Mouse (Mus musculus) bone marrow, adult 2 months (tissue): Measurements from ENCODE around the gene 9130213A22Rik. TPM values are rescaled to one million over a fixed set of nuclear protein-coding genes. Genes with fewer than 3 reads are reported as not detected.

Experiments
- H3K27ac ChIP-seq: fragments of 200-500 bp; 2 replicates; pipeline ENCODE4 v1.5.1; 2012; ENCODE audit warnings: low read depth, mild to moderate bottlenecking, control low read depth, inconsistent platforms, low read length; ENCODE audit not compliant: control insufficient read depth, poor library complexity, insufficient read depth
- H3K4me1 ChIP-seq: fragments of 200-500 bp; 2 replicates; pipeline ENCODE4 v1.6.1; 2011; ENCODE audit warnings: low read length; ENCODE audit not compliant: control insufficient read depth, insufficient read depth
- H3K4me3 ChIP-seq: fragments of 200-500 bp; replicated peaks from 2 replicates; pipeline ENCODE3; 2011; ENCODE audit warnings: mild to moderate bottlenecking, low read depth, low read length, control low read depth; ENCODE audit not compliant: control insufficient read depth
- CTCF ChIP-seq: fragments of 200-500 bp; IDR thresholded peaks from 2 replicates; pipeline ENCODE4 v1.5.1; 2011; ENCODE audit warnings: low read length, control low read depth; ENCODE audit not compliant: control insufficient read depth, insufficient read depth
- POLR2A ChIP-seq: fragments of 200-500 bp; IDR thresholded peaks from 2 replicates; pipeline ENCODE4 v1.6.1; 2011; ENCODE audit warnings: low read depth, mild to moderate bottlenecking, control low read depth, low read length, borderline replicate concordance; ENCODE audit not compliant: control insufficient read depth
- WGBS: fragments of 180-500 bp; shearing (Covaris S2); methylation state at CpG from one replicate; pipeline ENCODE4 v1.1.7; 2018; 5-methylcytosine and 5-hydroxymethylcytosine counted together
- polyA plus RNA-seq: library from polyadenylated mRNA; stranded (reverse); fragments of >200 nt; gene quantifications from 2 replicates; pipeline ENCODE4 v1.2.4, GENCODE M21; 2011; ENCODE audit warnings: low replicate concordance; ENCODE audit not compliant: missing spikeins, insufficient read depth, insufficient read length

9130213A22Rik gene
- polyA plus RNA-seq, 1 experiment: not detected

DNA sequence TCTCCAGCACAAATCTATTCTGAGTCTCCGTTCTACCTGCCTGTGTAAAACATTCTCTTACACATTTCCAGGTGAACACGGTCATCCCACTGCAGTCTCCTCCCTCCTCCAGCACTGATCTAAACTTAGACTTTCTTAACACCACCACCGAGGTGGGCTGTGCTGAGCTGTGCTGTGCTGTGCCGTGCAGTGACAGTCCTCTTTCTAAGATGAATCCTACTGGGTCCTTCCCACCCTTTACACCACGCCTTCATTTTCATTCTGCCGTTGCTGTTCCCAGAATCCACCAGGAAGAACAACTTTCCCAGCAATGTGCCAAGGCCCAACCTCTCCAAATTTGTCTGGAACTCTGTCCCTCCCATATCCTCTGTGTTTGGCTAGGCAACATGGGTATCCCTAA lies 36.0 kb downstream of the 9130213A22Rik start:
- TF ChIP-seq CTCF: no peak
- TF ChIP-seq POLR2A: no peak
- no peak overlapping the region for H3K27ac ChIP-seq
- H3K4me3 ChIP-seq: no peak overlapping the region
- peaks cover 3% of the 10 kb centered on the region; the same call in 1 of the 2 replicates for H3K4me1 ChIP-seq
- 80% methylated on average over 6 of the region's 6 CpGs for WGBS

DNA sequence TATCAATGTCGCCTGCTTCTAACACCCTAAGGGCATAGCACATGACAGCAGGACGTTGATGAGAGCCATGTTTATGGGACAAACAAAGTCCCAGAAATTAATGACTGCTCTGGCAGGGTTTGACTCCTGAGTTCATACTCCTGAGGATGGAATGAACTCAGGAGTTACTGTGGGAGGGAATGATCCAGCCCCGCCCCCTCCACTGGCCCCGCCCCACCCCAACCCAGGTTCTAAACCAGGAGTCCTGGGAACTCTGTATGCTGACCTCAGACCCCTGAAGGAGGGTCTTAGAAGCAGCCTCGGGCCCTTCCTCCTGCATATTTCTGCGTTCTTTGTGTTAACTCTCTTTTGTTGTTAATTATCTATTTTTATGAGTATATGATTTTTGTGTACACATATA lies 36.8 kb downstream of the 9130213A22Rik start:
- H3K27ac ChIP-seq: no peak overlapping the region
- WGBS: 70% methylated on average over 6 of the region's 6 CpGs
- H3K4me3 ChIP-seq: no peak overlapping the region
- peaks cover 3% of the 10 kb centered on the region; the same call in 1 of the 2 replicates for H3K4me1 ChIP-seq
- no peak for TF ChIP-seq POLR2A
- TF ChIP-seq CTCF: no peak

DNA sequence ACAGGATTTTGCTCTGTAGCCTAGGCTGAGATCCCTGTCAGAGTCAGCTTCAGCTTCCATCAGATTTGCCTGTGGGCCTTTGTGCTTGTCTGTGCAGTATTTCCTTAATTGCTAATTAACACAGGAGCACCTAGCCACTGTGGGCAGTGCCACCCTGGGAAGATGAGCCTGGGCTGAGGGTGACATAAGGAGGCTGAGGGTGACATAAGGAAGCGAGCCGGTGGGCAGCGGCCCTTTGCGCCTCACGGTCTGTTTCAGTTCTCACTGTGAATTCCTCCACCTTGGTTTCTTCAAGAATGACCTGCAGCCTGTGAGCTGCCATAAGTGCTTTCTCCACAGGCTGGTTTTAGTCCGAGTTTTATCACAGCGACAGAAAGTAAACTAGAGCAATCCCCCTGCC lies 40.8 kb downstream of the 9130213A22Rik start:
- 87% methylated on average over 7 of the region's 7 CpGs for WGBS
- Histone ChIP-seq H3K4me3 (no peak overlapping the region), H3K27ac (no peak overlapping the region), H3K4me1 (peaks cover 3% of the 10 kb centered on the region; the same call in 1 of the 2 replicates)
- TF ChIP-seq POLR2A (no peak), CTCF (no peak)

DNA sequence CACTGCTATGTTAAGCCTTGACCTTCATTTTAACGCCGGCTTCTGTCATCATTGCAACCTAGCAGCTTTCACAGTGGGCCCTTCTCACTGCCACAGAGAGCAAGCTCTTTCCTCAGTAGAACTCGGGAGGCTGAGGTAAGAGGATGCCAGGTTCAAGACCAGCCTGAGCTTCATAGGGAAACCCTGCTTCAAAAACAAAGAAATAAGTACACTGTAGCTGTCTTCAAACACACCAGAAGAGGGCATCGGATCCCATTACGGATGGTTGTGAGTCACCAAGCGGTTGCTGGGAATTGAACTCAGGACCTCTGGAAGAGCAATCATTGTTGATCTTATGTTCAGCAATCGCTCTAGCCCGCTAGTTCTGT lies 41.5 kb downstream of the 9130213A22Rik start:
- Histone ChIP-seq H3K27ac (no peak overlapping the region), H3K4me3 (no peak overlapping the region), H3K4me1 (peaks cover 3% of the 10 kb centered on the region; the same call in 1 of the 2 replicates)
- TF ChIP-seq POLR2A: no peak
- no peak for TF ChIP-seq CTCF
- 83% methylated on average over 8 of the region's 8 CpGs for WGBS

DNA sequence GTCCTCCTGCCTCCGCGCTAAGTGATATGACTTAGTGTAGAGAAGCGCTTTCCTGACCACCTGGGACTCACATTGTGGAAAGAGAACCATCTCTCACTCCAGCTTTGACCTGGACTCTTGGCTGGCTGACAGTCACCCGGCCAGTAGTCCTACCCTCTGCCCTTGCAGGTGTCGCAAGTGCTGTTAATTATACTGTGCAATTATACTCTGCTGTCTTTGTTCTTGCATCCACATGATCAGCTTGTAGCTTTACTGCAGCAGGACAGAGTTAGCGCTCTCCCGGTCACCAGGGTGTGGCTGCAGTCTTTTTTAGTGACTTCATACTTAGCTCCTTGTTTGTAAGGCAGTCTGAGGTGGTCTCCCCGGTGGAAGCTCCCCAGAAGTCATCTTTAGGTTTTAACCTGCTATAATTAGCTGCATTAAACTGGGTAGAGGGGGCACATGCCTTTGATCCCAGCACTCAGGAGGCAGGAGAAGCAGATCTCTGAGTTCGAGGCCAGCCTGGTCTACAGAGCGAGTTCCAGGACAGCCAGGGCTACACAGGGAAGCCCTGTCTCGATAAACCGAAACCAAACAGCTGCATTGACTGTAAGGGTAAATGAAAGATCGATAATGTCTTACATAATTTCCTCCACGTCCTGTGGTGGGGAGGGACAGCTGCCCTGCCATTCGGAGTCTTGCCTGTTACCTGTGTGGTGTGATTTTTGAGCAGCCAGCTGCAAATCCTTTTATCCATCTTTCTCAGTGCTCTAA lies 42.1 kb downstream of the 9130213A22Rik start:
- peaks cover 3% of the 10 kb centered on the region; the same call in 1 of the 2 replicates for H3K4me1 ChIP-seq
- WGBS: 68% methylated on average over 15 of the region's 15 CpGs
- no peak overlapping the region for H3K4me3 ChIP-seq
- no peak overlapping the region for H3K27ac ChIP-seq
- TF ChIP-seq CTCF (no peak), POLR2A (no peak)

DNA sequence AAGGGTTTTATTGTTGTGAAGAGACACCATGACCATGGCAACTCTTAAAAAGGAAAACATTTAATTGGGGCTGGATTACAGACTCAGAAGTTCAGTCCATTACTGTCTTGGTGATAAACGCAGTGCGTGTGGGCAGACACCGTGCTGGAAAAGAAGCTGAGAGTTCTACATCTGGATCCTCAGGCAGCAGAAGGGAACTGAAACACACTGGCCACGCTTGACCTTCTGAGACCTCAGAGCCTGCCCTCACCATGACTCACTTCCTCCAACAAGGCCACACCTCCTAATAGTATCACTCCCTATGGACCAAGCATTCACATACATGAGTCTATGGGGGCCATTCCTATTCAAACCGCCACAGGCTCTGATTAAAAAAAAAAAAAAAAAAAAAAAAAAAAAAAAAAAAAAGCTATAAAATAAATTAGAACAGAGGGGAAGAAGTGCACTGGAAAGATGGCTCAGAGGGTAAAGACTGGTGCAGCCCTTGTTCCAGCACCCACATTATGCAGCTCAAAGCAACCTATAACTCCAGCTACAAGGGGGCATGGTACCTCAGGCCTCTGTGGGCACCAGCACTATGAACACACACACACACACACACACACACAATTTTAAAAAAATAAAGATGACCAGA lies 43.5 kb downstream of the 9130213A22Rik start:
- peaks cover 3% of the 10 kb centered on the region; the same call in 1 of the 2 replicates for H3K4me1 ChIP-seq
- WGBS: 42% methylated on average over 5 of the region's 5 CpGs
- no peak overlapping the region for H3K4me3 ChIP-seq
- no peak for TF ChIP-seq CTCF
- no peak for TF ChIP-seq POLR2A
- no peak overlapping the region for H3K27ac ChIP-seq

DNA sequence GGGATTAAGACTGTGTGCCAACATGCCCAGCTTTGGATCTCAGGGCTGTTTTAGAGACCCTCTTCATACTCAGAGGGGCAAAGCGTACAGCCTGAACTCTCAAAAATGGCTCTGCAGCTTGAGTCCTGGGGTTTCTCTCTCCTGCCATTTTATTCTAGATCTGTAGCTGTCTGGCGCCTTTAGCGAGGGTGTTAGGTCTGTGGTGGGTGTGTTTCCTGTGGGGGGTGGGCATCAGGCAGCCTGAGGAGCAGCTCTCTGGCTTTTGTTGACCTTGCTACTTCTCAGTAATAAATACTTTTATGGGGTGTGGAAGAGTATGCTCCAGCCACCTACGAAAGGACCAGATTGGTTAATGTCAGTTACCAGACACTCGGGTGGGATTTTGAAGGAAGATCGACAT lies 44.3 kb downstream of the 9130213A22Rik start:
- Histone ChIP-seq H3K27ac (no peak overlapping the region), H3K4me1 (peaks cover 3% of the 10 kb centered on the region; the same call in 1 of the 2 replicates), H3K4me3 (no peak overlapping the region)
- WGBS: 83% methylated on average over 6 of the region's 6 CpGs
- TF ChIP-seq POLR2A (no peak), CTCF (no peak)

DNA sequence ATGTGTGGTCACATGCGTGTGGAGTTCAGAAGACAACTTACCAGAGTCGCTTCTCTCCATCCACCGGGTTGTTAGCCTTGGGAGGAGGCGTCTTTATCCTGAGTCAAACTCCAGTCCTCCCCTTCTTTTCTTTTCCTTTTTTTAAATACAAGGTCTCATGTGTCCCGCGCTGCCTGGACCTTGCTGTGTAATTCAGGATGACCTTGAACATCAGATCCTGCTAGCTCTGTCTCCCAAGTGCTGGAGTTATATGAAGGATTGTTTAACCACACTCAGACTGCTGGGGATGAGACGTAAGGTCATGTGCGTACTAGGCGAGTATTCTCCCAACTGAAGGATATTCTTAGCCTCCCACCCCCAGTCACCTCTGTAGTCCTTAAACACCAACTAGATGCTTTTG lies 45.1 kb downstream of the 9130213A22Rik start:
- TF ChIP-seq CTCF (no peak), POLR2A (no peak)
- Histone ChIP-seq H3K4me3 (no peak overlapping the region), H3K27ac (no peak overlapping the region), H3K4me1 (peaks cover 3% of the 10 kb centered on the region; the same call in 1 of the 2 replicates)
- 88% methylated on average over 9 of the region's 9 CpGs for WGBS

DNA sequence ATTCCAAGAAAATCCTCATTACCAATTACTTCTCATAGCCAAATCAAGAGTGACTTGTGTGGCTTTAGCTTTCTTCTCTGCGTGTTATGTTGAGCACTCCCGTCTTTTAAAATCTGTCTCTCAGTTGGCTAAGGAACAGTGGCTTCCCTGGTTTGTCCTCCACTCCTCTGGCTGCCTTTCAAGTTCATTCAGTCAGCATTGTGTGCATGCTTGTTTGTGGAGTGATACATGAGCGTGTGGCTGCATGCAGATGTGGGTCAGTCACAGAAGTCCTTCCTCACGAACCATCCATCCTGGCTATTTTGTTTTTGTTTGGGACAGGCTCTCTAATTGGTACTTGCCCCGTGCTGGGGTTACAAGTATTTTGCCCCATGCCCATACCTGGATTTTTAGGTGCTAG lies 45.8 kb downstream of the 9130213A22Rik start:
- Histone ChIP-seq H3K4me3 (no peak overlapping the region), H3K27ac (no peak overlapping the region), H3K4me1 (peaks cover 3% of the 10 kb centered on the region; the same call in 1 of the 2 replicates)
- TF ChIP-seq POLR2A: no peak
- TF ChIP-seq CTCF: no peak
- WGBS: 74% methylated on average over 5 of the region's 5 CpGs
